In the genomic region with DNA sequence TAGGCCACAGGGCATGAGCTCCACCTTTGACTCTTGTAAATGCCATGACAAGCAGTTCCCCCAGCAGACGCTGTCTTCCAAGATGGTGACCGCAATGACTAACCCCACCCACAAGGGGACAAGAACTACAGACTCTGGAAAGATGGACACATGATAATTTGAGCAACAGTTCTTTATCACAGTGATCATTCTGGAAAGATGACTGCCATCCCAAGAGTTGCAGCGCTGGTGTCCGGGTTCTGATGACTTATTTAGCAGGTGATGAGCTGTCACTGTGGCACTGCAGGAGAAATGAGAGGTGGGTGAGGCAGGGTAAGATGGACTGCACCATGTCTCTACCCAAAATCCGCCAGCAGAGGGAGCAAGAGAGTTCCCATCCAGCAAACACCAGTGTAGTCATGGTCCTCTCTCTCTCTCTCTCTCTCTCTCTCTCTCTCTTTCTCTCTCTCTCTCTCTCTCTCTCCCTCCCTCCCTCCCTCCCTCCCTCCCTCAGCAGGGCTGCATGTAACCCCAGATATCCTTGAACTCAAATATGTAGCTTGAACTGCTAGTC, we compare ENCODE assay signal across 9 mouse cellular contexts. TPM values are rescaled to one million over a fixed set of nuclear protein-coding genes. Genes with fewer than 3 reads are reported as not detected.
DNase-seq lines count a peak whose midpoint lies in the region; ATAC-seq and TF ChIP-seq lines count a peak whose summit lies in the region.
"Had no signal": no experiment of that assay in that cellular context is flagged by ENCODE, and none has a peak within 500 bp of the region (broad histone marks: within the 10 kb centered on the region; RNA-seq: fewer than 3 reads in every experiment).

No protein-coding gene starts in this region.

- no peaks in the 10 kb centered on the region for H3K27me3 ChIP-seq in hindbrain, embryonic 11.5 days (ENCODE audit: control insufficient read depth, insufficient read depth, low read length)
- H3K27me3 ChIP-seq in limb, embryonic 11.5 days (ENCODE audit: control insufficient read depth, insufficient read depth, low read length): no peaks in the 10 kb centered on the region
- H3K27me3 ChIP-seq in midbrain, postnatal 0 days (ENCODE audit: insufficient read depth, low read length): no peaks in the 10 kb centered on the region
- no peaks in the 10 kb centered on the region for H3K27me3 ChIP-seq in testis, adult 2 months (ENCODE audit: control insufficient read depth, insufficient read depth, low read length)

- ATAC-seq in activated CD4-positive, CD25-positive, alpha-beta regulatory T cell, adult 4 months: peak; percentile 71
- peak; percentile 56; the same call in 1 of the 2 replicates for ATAC-seq in hindbrain, embryonic 11.5 days (ENCODE audit: low FRiP score)
- no peak for ATAC-seq in limb, embryonic 11.5 days (ENCODE audit: insufficient number of reproducible peaks, low FRiP score, low TSS enrichment, low read depth)
- ATAC-seq in midbrain, postnatal 0 days (ENCODE audit: low FRiP score): peak; percentile 52; the same call in 1 of the 2 replicates

- H3K4me2 ChIP-seq in hindbrain, embryonic 11.5 days (replicated peaks; ENCODE audit: low read depth, low read length): no peak overlapping the region
- H3K4me2 ChIP-seq in limb, embryonic 11.5 days (ENCODE audit: low read depth, severe bottlenecking): no peak overlapping the region
- no peak overlapping the region for H3K4me2 ChIP-seq in midbrain, postnatal 0 days (ENCODE audit: low read depth, low read length, poor library complexity, severe bottlenecking)

- peak; percentile 81 for TF ChIP-seq CTCF in midbrain, postnatal 0 days (IDR thresholded peaks at IDR 0.05)
- TF ChIP-seq CTCF in testis, adult 2 months (IDR thresholded peaks at IDR 0.05; ENCODE audit: control insufficient read depth, insufficient read depth, insufficient replicate concordance, low read depth, low read length): peak; percentile 59; the same call in 1 of the 2 replicates

- DNase-seq in left cerebral cortex, adult 18-20 months (ENCODE audit: low spot score in 2 of 2): peak; percentile 79 to 90
- no peak for DNase-seq in left cerebral cortex, adult 8-10 months (ENCODE audit: low spot score in 2 of 2)
- peak; percentile 62 for DNase-seq in embryo, embryonic 9.5 days (ENCODE audit: extremely low spot score)
- peak; percentile 81 for DNase-seq in hindbrain, embryonic 11.5 days (ENCODE audit: low spot score)
- peak; percentile 83 for DNase-seq in limb, embryonic 11.5 days (ENCODE audit: low spot score)
- peak; percentile 70 for DNase-seq in midbrain, postnatal 0 days (ENCODE audit: low spot score)

- no peak overlapping the region for H3K4me3 ChIP-seq in hindbrain, embryonic 11.5 days (ENCODE audit: low read depth, low read length)
- no peak overlapping the region for H3K4me3 ChIP-seq in limb, embryonic 11.5 days (ENCODE audit: low read depth, low read length)
- no peak overlapping the region for H3K4me3 ChIP-seq in midbrain, postnatal 0 days (ENCODE audit: low read depth, low read length)
- no peak overlapping the region for H3K4me3 ChIP-seq in testis, adult 2 months (ENCODE audit: control insufficient read depth, low read depth, low read length)

- WGBS in hindbrain, embryonic 11.5 days: 39% methylated on average over 5 of the region's 5 CpGs
- WGBS in limb, embryonic 11.5 days: 36% methylated on average over 5 of the region's 5 CpGs
- WGBS in midbrain, postnatal 0 days: 35% methylated on average over 5 of the region's 5 CpGs

- no peaks in the 10 kb centered on the region for H3K36me3 ChIP-seq in hindbrain, embryonic 11.5 days (ENCODE audit: control insufficient read depth, insufficient read depth, low read length)
- H3K36me3 ChIP-seq in limb, embryonic 11.5 days (ENCODE audit: control insufficient read depth, insufficient read depth, low read length): no peaks in the 10 kb centered on the region
- H3K36me3 ChIP-seq in midbrain, postnatal 0 days (ENCODE audit: insufficient read depth, low read length): peaks cover 5% of the 10 kb centered on the region; the same call in 1 of the 2 replicates
- H3K36me3 ChIP-seq in testis, adult 2 months (ENCODE audit: control insufficient read depth, insufficient read depth, low read length): no peaks in the 10 kb centered on the region

- no peak for TF ChIP-seq POLR2A in testis, adult 2 months (IDR thresholded peaks at IDR 0.05; ENCODE audit: control insufficient read depth, low read depth, low read length)

- H3K4me1 ChIP-seq in hindbrain, embryonic 11.5 days (replicated peaks; ENCODE audit: control insufficient read depth, insufficient read depth, low read length): no peaks in the 10 kb centered on the region
- peaks cover 3% of the 10 kb centered on the region; the same call in 1 of the 2 replicates for H3K4me1 ChIP-seq in limb, embryonic 11.5 days (ENCODE audit: control insufficient read depth, insufficient read depth, low read length)
- H3K4me1 ChIP-seq in midbrain, postnatal 0 days (ENCODE audit: insufficient read depth, low read length): no peaks in the 10 kb centered on the region; the same call in 1 of the 2 replicates
- H3K4me1 ChIP-seq in testis, adult 2 months (ENCODE audit: control insufficient read depth, insufficient read depth, low read length): peaks cover 13% of the 10 kb centered on the region

- no peaks in the 10 kb centered on the region for H3K9me3 ChIP-seq in hindbrain, embryonic 11.5 days (ENCODE audit: control insufficient read depth, low read length)
- no peaks in the 10 kb centered on the region for H3K9me3 ChIP-seq in limb, embryonic 11.5 days (ENCODE audit: control insufficient read depth, low read length)
- H3K9me3 ChIP-seq in midbrain, postnatal 0 days (ENCODE audit: low read length): no peaks in the 10 kb centered on the region

- H3K27ac ChIP-seq in hindbrain, embryonic 11.5 days (ENCODE audit: low read depth, low read length): no peak overlapping the region
- no peak overlapping the region for H3K27ac ChIP-seq in limb, embryonic 11.5 days (replicated peaks; ENCODE audit: low read depth, low read length)
- no peak overlapping the region for H3K27ac ChIP-seq in midbrain, postnatal 0 days (ENCODE audit: low read depth, low read length)
- no peak overlapping the region for H3K27ac ChIP-seq in testis, adult 2 months (ENCODE audit: control insufficient read depth, insufficient read depth, low read depth, low read length)

- H3K9ac ChIP-seq in hindbrain, embryonic 11.5 days (ENCODE audit: low read depth, low read length): no peak overlapping the region
- H3K9ac ChIP-seq in limb, embryonic 11.5 days (ENCODE audit: low read length): no peak overlapping the region
- H3K9ac ChIP-seq in midbrain, postnatal 0 days (replicated peaks; ENCODE audit: low read length, poor library complexity, severe bottlenecking): no peak overlapping the region

RNA-seq across cellular contexts. Expression of a gene that starts 5.3 kb away (rescaled TPM):
- 10 to 100 TPM; 15.1 to 15.5 TPM for total RNA-seq in left cerebral cortex, adult 18-20 months (2021)
- 10 to 100 TPM; 19.7 to 22.5 (median 20.8) TPM for total RNA-seq in left cerebral cortex, adult 8-10 months (2022)
- polyA plus RNA-seq in activated CD4-positive, CD25-positive, alpha-beta regulatory T cell, adult 4 months (2017; shearing (Covaris generic)): 1 to 10 TPM; 3.3 to 4.0 TPM
- polyA plus RNA-seq in hindbrain, embryonic 11.5 days (2014; fragmentation: Nextera tagmentation; extraction: Ambion mirVana): 13.5 and 20.6 TPM in 2 replicates
- polyA plus RNA-seq in limb, embryonic 11.5 days (2014; fragmentation: Nextera tagmentation; extraction: Ambion mirVana): 13.2 and 15.0 TPM in 2 replicates
- total RNA-seq in midbrain, postnatal 0 days (2014; rRNA removed): 18.5 and 19.3 TPM in 2 replicates
- 23.8 and 27.7 TPM in 2 replicates for polyA plus RNA-seq in midbrain, postnatal 0 days (2015; fragmentation: Nextera tagmentation; extraction: Ambion mirVana)
- polyA plus RNA-seq in testis, adult 2 months (2012; rRNA removed): 1,517 and 1,849 TPM in 2 replicates

RNA-seq across cellular contexts. Expression of a gene that starts 5.3 kb away (rescaled TPM):
- total RNA-seq in left cerebral cortex, adult 18-20 months (2021): 100 to 1,000 TPM; 206 to 210 TPM
- total RNA-seq in left cerebral cortex, adult 8-10 months (2022): 100 to 1,000 TPM; 186 to 208 (median 193) TPM
- polyA plus RNA-seq in activated CD4-positive, CD25-positive, alpha-beta regulatory T cell, adult 4 months (2017; shearing (Covaris generic)): 10 to 100 TPM; 23.7 to 25.6 TPM
- polyA plus RNA-seq in hindbrain, embryonic 11.5 days (2014; fragmentation: Nextera tagmentation; extraction: Ambion mirVana): 90.2 and 97.2 TPM in 2 replicates
- polyA plus RNA-seq in limb, embryonic 11.5 days (2014; fragmentation: Nextera tagmentation; extraction: Ambion mirVana): 83.0 and 85.8 TPM in 2 replicates
- total RNA-seq in midbrain, postnatal 0 days (2014; rRNA removed): 247 and 273 TPM in 2 replicates
- 150 and 154 TPM in 2 replicates for polyA plus RNA-seq in midbrain, postnatal 0 days (2015; fragmentation: Nextera tagmentation; extraction: Ambion mirVana)
- polyA plus RNA-seq in testis, adult 2 months (2012; rRNA removed): 122 and 127 TPM in 2 replicates

RNA-seq across cellular contexts. Expression of a gene that starts 22.8 kb away (rescaled TPM):
- under 1 TPM; 0.12 to 0.28 TPM for total RNA-seq in left cerebral cortex, adult 18-20 months (2021)
- 1 to 10 TPM in 2 of 4 experiments, under 1 TPM in 2; 0.63 to 2.2 (median 1.4) TPM for total RNA-seq in left cerebral cortex, adult 8-10 months (2022)
- polyA plus RNA-seq in activated CD4-positive, CD25-positive, alpha-beta regulatory T cell, adult 4 months (2017; shearing (Covaris generic)): not detected
- 0.07 and 0.19 TPM in 2 replicates for polyA plus RNA-seq in hindbrain, embryonic 11.5 days (2014; fragmentation: Nextera tagmentation; extraction: Ambion mirVana)
- polyA plus RNA-seq in limb, embryonic 11.5 days (2014; fragmentation: Nextera tagmentation; extraction: Ambion mirVana): 0.09 and 0.20 TPM in 2 replicates
- total RNA-seq in midbrain, postnatal 0 days (2014; rRNA removed): 0.27 and 0.38 TPM in 2 replicates
- polyA plus RNA-seq in midbrain, postnatal 0 days (2015; fragmentation: Nextera tagmentation; extraction: Ambion mirVana): 0.28 and 0.34 TPM in 2 replicates
- polyA plus RNA-seq in testis, adult 2 months (2012; rRNA removed): 0.04 TPM in 1 of 2 replicates, not detected in the other

RNA-seq across cellular contexts. Expression of a gene that starts 30.2 kb away (rescaled TPM):
- total RNA-seq in left cerebral cortex, adult 18-20 months (2021): under 1 TPM; 0.12 to 0.21 TPM
- total RNA-seq in left cerebral cortex, adult 8-10 months (2022): under 1 TPM in 1 of 4 experiments, not detected in 3; 0.22 TPM
- 1 to 10 TPM in 1 of 2 experiments, not detected in 1; 2.6 TPM for polyA plus RNA-seq in activated CD4-positive, CD25-positive, alpha-beta regulatory T cell, adult 4 months (2017; shearing (Covaris generic))
- not detected in 2 replicates for polyA plus RNA-seq in hindbrain, embryonic 11.5 days (2014; fragmentation: Nextera tagmentation; extraction: Ambion mirVana)
- polyA plus RNA-seq in limb, embryonic 11.5 days (2014; fragmentation: Nextera tagmentation; extraction: Ambion mirVana): 0.07 and 0.11 TPM in 2 replicates
- 0.19 TPM in 1 of 2 replicates, not detected in the other for total RNA-seq in midbrain, postnatal 0 days (2014; rRNA removed)
- 0.14 TPM in 1 of 2 replicates, not detected in the other for polyA plus RNA-seq in midbrain, postnatal 0 days (2015; fragmentation: Nextera tagmentation; extraction: Ambion mirVana)
- 0.15 and 0.16 TPM in 2 replicates for polyA plus RNA-seq in testis, adult 2 months (2012; rRNA removed)
- polyA plus RNA-seq: stomach, embryonic 14.5 days had no signal

RNA-seq across cellular contexts. Expression of a gene that starts 33.9 kb away (rescaled TPM):
- 10 to 100 TPM; 76.7 to 77.9 TPM for total RNA-seq in left cerebral cortex, adult 18-20 months (2021)
- total RNA-seq in left cerebral cortex, adult 8-10 months (2022): 10 to 100 TPM; 84.0 to 90.6 (median 87.5) TPM
- polyA plus RNA-seq in activated CD4-positive, CD25-positive, alpha-beta regulatory T cell, adult 4 months (2017; shearing (Covaris generic)): 10 to 100 TPM; 39.9 to 67.9 TPM
- polyA plus RNA-seq in hindbrain, embryonic 11.5 days (2014; fragmentation: Nextera tagmentation; extraction: Ambion mirVana): 57.3 and 59.1 TPM in 2 replicates
- polyA plus RNA-seq in limb, embryonic 11.5 days (2014; fragmentation: Nextera tagmentation; extraction: Ambion mirVana): 64.4 and 65.4 TPM in 2 replicates
- 25.5 and 38.5 TPM in 2 replicates for total RNA-seq in midbrain, postnatal 0 days (2014; rRNA removed)
- 22.7 and 25.4 TPM in 2 replicates for polyA plus RNA-seq in midbrain, postnatal 0 days (2015; fragmentation: Nextera tagmentation; extraction: Ambion mirVana)
- 118 and 120 TPM in 2 replicates for polyA plus RNA-seq in testis, adult 2 months (2012; rRNA removed)

Comparison
In these comparisons a context has a peak if more than half of its experiments do, and no peak if none do; other contexts are left out.
1. DNase-seq: peak in left cerebral cortex, adult 18-20 months (2 of 2), embryo, embryonic 9.5 days (single experiment), hindbrain, embryonic 11.5 days (single experiment), limb, embryonic 11.5 days (single experiment) and midbrain, postnatal 0 days (single experiment); none in left cerebral cortex, adult 8-10 months (0 of 2).
2. RNA of a gene that starts 5.3 kb away (polyA plus RNA-seq): 1,517 to 1,849 TPM in testis, adult 2 months; 23.8 to 27.7 TPM in midbrain, postnatal 0 days, 13.5 to 20.6 TPM in hindbrain, embryonic 11.5 days, 13.2 to 15.0 TPM in limb, embryonic 11.5 days and 3.3 to 4.0 TPM in activated CD4-positive, CD25-positive, alpha-beta regulatory T cell, adult 4 months; every median in the first group is over 10 times any median in the second.